Mouse (Mus musculus): Measurements from ENCODE around the gene Agbl5.

Gene Agbl5

GRCm38 (mm10) chr5:30887858-30888336 lies 597 bp upstream of the Agbl5 start:
- peak; percentile 98 for DNase-seq (ENCODE audit: low read depth)

GRCm38 (mm10) chr5:30889088-30889754 lies 727 bp downstream of the Agbl5 start:
- no peak for DNase-seq (ENCODE audit: low read depth)

GRCm38 (mm10) chr5:30890375-30890774 lies 1.9 kb downstream of the Agbl5 start:
- no peak for DNase-seq (ENCODE audit: low read depth)

- DNase-seq (ENCODE audit: low read depth): no peak
Measured at GRCm38 (mm10) chr5:30901860-30902259, 13.4 kb downstream of the Agbl5 start.

GRCm38 (mm10) chr5:30907413-30908059 lies 19.0 kb downstream of the Agbl5 start, which contains the start of gene Ost4:
TSS of gene Ost4 (minus strand) at chr5:30907788.
- DNase-seq (ENCODE audit: low read depth): peak; percentile 92

- peak; percentile 91 for DNase-seq (ENCODE audit: low read depth)
Measured at GRCm38 (mm10) chr5:30908426-30909299, 20.2 kb downstream of the Agbl5 start.

GRCm38 (mm10) chr5:30909300-30909659 lies 20.8 kb downstream of the Agbl5 start:
- DNase-seq (ENCODE audit: low read depth): no peak

GRCm38 (mm10) chr5:30909863-30910262 lies 21.4 kb downstream of the Agbl5 start:
- DNase-seq (ENCODE audit: low read depth): no peak

- peak; percentile 80 for DNase-seq (ENCODE audit: low read depth)
Measured at GRCm38 (mm10) chr5:30910481-30910880, 22.0 kb downstream of the Agbl5 start.

- peak; percentile 48 for DNase-seq (ENCODE audit: low read depth)
Measured at GRCm38 (mm10) chr5:30912156-30912555, 23.7 kb downstream of the Agbl5 start.

GRCm38 (mm10) chr5:30913060-30913841 lies 24.8 kb downstream of the Agbl5 start, which contains the start of gene Emilin1:
TSS of gene Emilin1 (plus strand) at chr5:30913402.
- DNase-seq (ENCODE audit: low read depth): peak; percentile 88

- DNase-seq (ENCODE audit: low read depth): no peak
Measured at GRCm38 (mm10) chr5:30914101-30914635, 25.7 kb downstream of the Agbl5 start.

- DNase-seq (ENCODE audit: low read depth): no peak
Measured at GRCm38 (mm10) chr5:30914849-30915248, 26.4 kb downstream of the Agbl5 start.

GRCm38 (mm10) chr5:30915456-30915855 lies 27.0 kb downstream of the Agbl5 start:
- DNase-seq (ENCODE audit: low read depth): no peak

GRCm38 (mm10) chr5:30915974-30916433 lies 27.5 kb downstream of the Agbl5 start:
- DNase-seq (ENCODE audit: low read depth): peak; percentile 85

GRCm38 (mm10) chr5:30916841-30917240 lies 28.3 kb downstream of the Agbl5 start:
- no peak for DNase-seq (ENCODE audit: low read depth)

- DNase-seq (ENCODE audit: low read depth): no peak
Measured at GRCm38 (mm10) chr5:30917348-30917747, 28.9 kb downstream of the Agbl5 start.

- DNase-seq (ENCODE audit: low read depth): no peak
Measured at GRCm38 (mm10) chr5:30917891-30918670, 29.6 kb downstream of the Agbl5 start.

- no peak for DNase-seq (ENCODE audit: low read depth)
Measured at GRCm38 (mm10) chr5:30918691-30919090, 30.2 kb downstream of the Agbl5 start.

GRCm38 (mm10) chr5:30919831-30920614 lies 31.5 kb downstream of the Agbl5 start:
- no peak for DNase-seq (ENCODE audit: low read depth)
